Mouse (Mus musculus) forebrain, embryonic 11.5 days (tissue): ENCODE results near the gene Ndrg3. TPM values are rescaled to one million over a fixed set of nuclear protein-coding genes. Genes with fewer than 3 reads are reported as not detected.

Experiments used
- ATAC-seq: fragments of 200-750 bp; cut with Nextera tagmentation; replicated peaks from 2 replicates; pipeline ENCODE4 v1.8.0; 2017; ENCODE audit warnings: moderate TSS enrichment; ENCODE audit not compliant: low FRiP score
- DNase-seq: peaks from one replicate; pipeline ENCODE4 v3.0.0-alpha.2; 2017; ENCODE audit warnings: low spot score
- H3K27ac ChIP-seq: fragments of 300-500 bp; sonication (generic); 2 replicates; pipeline ENCODE4 v1.5.1; 2014; ENCODE audit warnings: low read depth, low read length
- H3K27me3 ChIP-seq: fragments of 300-500 bp; sonication (generic); 2 replicates; pipeline ENCODE4 v1.6.1; 2014; ENCODE audit warnings: mild to moderate bottlenecking, low read length, mixed read lengths; ENCODE audit not compliant: control insufficient read depth, insufficient read depth
- H3K36me3 ChIP-seq: fragments of 300-500 bp; sonication (generic); 2 replicates; pipeline ENCODE4 v1.6.1; 2014; ENCODE audit warnings: mild to moderate bottlenecking, low read length, moderate library complexity, mixed read lengths; ENCODE audit not compliant: control insufficient read depth, insufficient read depth
- H3K4me1 ChIP-seq: fragments of 300-500 bp; sonication (generic); replicated peaks from 2 replicates; pipeline ENCODE4 v1.6.1; 2014; ENCODE audit warnings: low read length, mixed read lengths; ENCODE audit not compliant: control insufficient read depth, insufficient read depth
- H3K4me2 ChIP-seq: fragments of 300-500 bp; sonication (generic); 2 replicates; pipeline ENCODE4 v1.6.1; 2014; ENCODE audit warnings: low read depth, mild to moderate bottlenecking, low read length, moderate library complexity, mixed read lengths; ENCODE audit not compliant: severe bottlenecking
- H3K4me3 ChIP-seq: fragments of 300-500 bp; sonication (generic); 2 replicates; pipeline ENCODE4 v1.5.1; 2014; ENCODE audit warnings: low read depth, low read length
- H3K9ac ChIP-seq: fragments of 300-500 bp; sonication (generic); 2 replicates; pipeline ENCODE4 v1.6.1; 2014; ENCODE audit warnings: low read length
- H3K9me3 ChIP-seq: fragments of 300-500 bp; sonication (generic); 2 replicates; pipeline ENCODE4 v1.6.1; 2016; ENCODE audit warnings: low read length, mixed read lengths; ENCODE audit not compliant: control insufficient read depth
- WGBS: fragments of 180-500 bp; shearing (Covaris S2); extraction: QIAGEN DNeasy Blood & Tissue Kit; methylation state at CpG from one replicate; pipeline ENCODE4 v1.1.7; 2014; 5-methylcytosine and 5-hydroxymethylcytosine counted together
- polyA plus RNA-seq: library from polyadenylated mRNA; unstranded; fragments of >200 nt; fragmentation: Nextera tagmentation; extraction: Ambion mirVana; gene quantifications from 2 replicates; pipeline ENCODE4 v1.2.1, GENCODE M21; 2014

Gene Ndrg3
- polyA plus RNA-seq = 51.1 and 51.5 TPM in 2 replicates

- peak within 1 kb of the TSS; percentile 86 for H3K4me3 ChIP-seq
- DNase-seq (peak; percentile 97), ATAC-seq (peak; percentile 97)
- H3K27ac ChIP-seq = 0 out of 2 replicates have a peak within 1 kb of the TSS, but pooled peaks have one; percentile 27
- H3K4me2 ChIP-seq = peak within 1 kb of the TSS; percentile 91
- H3K9me3 ChIP-seq = no peaks in the 10 kb centered on the region
- peaks cover 6% of the 10 kb centered on the region; the same call in 1 of the 2 replicates for H3K4me1 ChIP-seq
- whole genome bisulfite sequencing = under 1% methylated on average over 65 of the region's 66 CpGs
- H3K36me3 ChIP-seq = no peaks in the 10 kb centered on the region; the same call in 1 of the 2 replicates
- peak within 1 kb of the TSS; percentile 82 for H3K9ac ChIP-seq
- H3K27me3 ChIP-seq = no peaks in the 10 kb centered on the region
Measured at GRCm38 (mm10) chr2:156991470-156992319, at the start of gene Ndrg3. Gene Ndrg3 (minus strand): TSS chr2:156992056.

- peaks cover 15% of the 10 kb centered on the region for H3K36me3 ChIP-seq
- no peak overlapping the region for H3K9ac ChIP-seq
- H3K4me2 ChIP-seq = no peak overlapping the region
- 92% methylated on average over 7 of the region's 7 CpGs for WGBS
- H3K4me3 ChIP-seq = no peak overlapping the region
- 0 out of 2 replicates have a peak, but pooled peaks cover 2% of the 10 kb centered on the region for H3K4me1 ChIP-seq
- H3K27ac ChIP-seq = no peak overlapping the region
- ATAC-seq = no peak
- no peaks in the 10 kb centered on the region; the same call in 1 of the 2 replicates for H3K9me3 ChIP-seq
- no peaks in the 10 kb centered on the region for H3K27me3 ChIP-seq
- no peak for DNase-seq
Measured at GRCm38 (mm10) chr2:157041421-157041820, 49.6 kb upstream of the Ndrg3 start.

GRCm38 (mm10) chr2:157040649-157041046 is 48.8 kb upstream of the Ndrg3 start:
- Histone ChIP-seq H3K4me2 (no peak overlapping the region), H3K9me3 (no peaks in the 10 kb centered on the region; the same call in 1 of the 2 replicates), H3K27me3 (no peaks in the 10 kb centered on the region), H3K4me3 (no peak overlapping the region), H3K4me1 (0 out of 2 replicates have a peak, but pooled peaks cover 2% of the 10 kb centered on the region), H3K36me3 (peaks cover 15% of the 10 kb centered on the region), H3K9ac (no peak overlapping the region), H3K27ac (no peak overlapping the region)
- WGBS = 80% methylated on average over 17 of the region's 17 CpGs
- DNase-seq = no peak
- ATAC-seq = no peak

- H3K9ac ChIP-seq = no peak overlapping the region
- 0 out of 2 replicates have a peak, but pooled peaks cover 2% of the 10 kb centered on the region for H3K4me1 ChIP-seq
- H3K9me3 ChIP-seq = no peaks in the 10 kb centered on the region; the same call in 1 of the 2 replicates
- H3K4me2 ChIP-seq = no peak overlapping the region
- no peak overlapping the region for H3K4me3 ChIP-seq
- ATAC-seq = no peak
- H3K36me3 ChIP-seq = peaks cover 14% of the 10 kb centered on the region
- DNase-seq = no peak
- no peaks in the 10 kb centered on the region for H3K27me3 ChIP-seq
- 89% methylated on average over 49 of the region's 50 CpGs for WGBS
- no peak overlapping the region for H3K27ac ChIP-seq
Measured at GRCm38 (mm10) chr2:157039900-157040648, 48.2 kb upstream of the Ndrg3 start.

GRCm38 (mm10) chr2:157037303-157037702 is 45.4 kb upstream of the Ndrg3 start:
- DNase-seq (no peak), ATAC-seq (no peak)
- no peak overlapping the region for H3K9ac ChIP-seq
- H3K27ac ChIP-seq = no peak overlapping the region
- no peak overlapping the region for H3K4me2 ChIP-seq
- no peaks in the 10 kb centered on the region for H3K27me3 ChIP-seq
- no peaks in the 10 kb centered on the region for H3K9me3 ChIP-seq
- 0 out of 2 replicates have a peak, but pooled peaks cover 2% of the 10 kb centered on the region for H3K4me1 ChIP-seq
- WGBS = 51% methylated on average over 9 of the region's 9 CpGs
- peaks cover 13% of the 10 kb centered on the region; the same call in 1 of the 2 replicates for H3K36me3 ChIP-seq
- no peak overlapping the region for H3K4me3 ChIP-seq

GRCm38 (mm10) chr2:157036400-157036799 is 44.5 kb upstream of the Ndrg3 start:
- ATAC-seq (no peak), DNase-seq (no peak)
- Histone ChIP-seq H3K27me3 (no peaks in the 10 kb centered on the region), H3K9me3 (no peaks in the 10 kb centered on the region), H3K4me2 (no peak overlapping the region), H3K27ac (no peak overlapping the region), H3K36me3 (peaks cover 13% of the 10 kb centered on the region; the same call in 1 of the 2 replicates), H3K9ac (no peak overlapping the region), H3K4me3 (no peak overlapping the region), H3K4me1 (0 out of 2 replicates have a peak, but pooled peaks cover 2% of the 10 kb centered on the region)
- WGBS = 93% methylated on average over 8 of the region's 8 CpGs

GRCm38 (mm10) chr2:157035371-157035770 is 43.5 kb upstream of the Ndrg3 start:
- H3K9me3 ChIP-seq = no peaks in the 10 kb centered on the region
- ATAC-seq (no peak), DNase-seq (no peak)
- H3K36me3 ChIP-seq = peaks cover 15% of the 10 kb centered on the region
- 0 out of 2 replicates have a peak, but pooled peaks cover 2% of the 10 kb centered on the region for H3K4me1 ChIP-seq
- H3K27me3 ChIP-seq = no peaks in the 10 kb centered on the region
- 91% methylated on average over 7 of the region's 7 CpGs for WGBS
- H3K9ac ChIP-seq = no peak overlapping the region
- H3K4me3 ChIP-seq = no peak overlapping the region
- H3K4me2 ChIP-seq = no peak overlapping the region
- no peak overlapping the region for H3K27ac ChIP-seq

- 0 out of 2 replicates have a peak, but pooled peaks have one; percentile 55 for ATAC-seq
- H3K36me3 ChIP-seq = peaks cover 39% of the 10 kb centered on the region
Measured at GRCm38 (mm10) chr2:157030804-157031203, 38.9 kb upstream of the Ndrg3 start.

More at GRCm38 (mm10) chr2:157030804-157031203, 38.9 kb upstream of the Ndrg3 start:
- Histone ChIP-seq H3K4me2 (no peak overlapping the region), H3K27ac (no peak overlapping the region), H3K9me3 (no peaks in the 10 kb centered on the region), H3K4me3 (no peak overlapping the region), H3K9ac (no peak overlapping the region), H3K4me1 (no peaks in the 10 kb centered on the region), H3K27me3 (no peaks in the 10 kb centered on the region)
- whole genome bisulfite sequencing = 49% methylated on average over 9 of the region's 9 CpGs
- peak; percentile 90 for DNase-seq
